Mouse (Mus musculus): ENCODE measurements at regions not wholly inside any gene's neighbourhood (a gene's known extent, or its start where the extent isn't known, plus 50 kb on each side); places are given as distances from the start of the nearest gene placed in this dataset.
"Not testable (repeated sequence)": the region's sequence is repeated elsewhere in the genome, so short reads cannot be mapped to it uniquely, and the experiment has no call there.

DNA sequence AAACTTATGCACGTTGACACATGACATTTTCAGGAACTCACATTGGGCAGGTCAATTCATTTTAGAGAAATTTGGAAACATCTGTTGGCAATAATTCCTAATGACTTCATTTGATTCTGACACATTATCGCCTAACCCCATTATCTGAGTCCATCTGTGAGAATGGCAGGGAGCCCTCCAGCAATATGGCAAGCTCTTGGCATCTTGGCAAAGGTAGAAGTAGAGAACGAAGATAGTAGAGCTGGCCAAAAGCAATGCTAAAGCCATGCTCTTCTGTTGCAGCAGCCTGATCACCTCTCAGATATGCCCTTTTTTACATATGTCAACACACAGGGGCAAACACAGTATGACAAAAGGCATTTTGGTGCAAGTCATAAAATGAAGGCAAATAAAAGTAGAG, 536.4 kb upstream of the Ins1 start:
- Histone ChIP-seq H3K4me2 (no peak overlapping the region), H3K4me1 (no peaks in the 10 kb centered on the region), H3K9ac (no peak overlapping the region), H3K27ac (no peak overlapping the region), H3K36me3 (no peaks in the 10 kb centered on the region), H3K27me3 (no peaks in the 10 kb centered on the region), H3K9me3 (replicated peaks) (no peaks in the 10 kb centered on the region), H3K4me3 (replicated peaks) (no peak overlapping the region)
- WGBS, result 84% methylated on average over 3 of the region's 3 CpGs
- no peak for ATAC-seq (replicated peaks; ENCODE audit: low FRiP score)

DNA sequence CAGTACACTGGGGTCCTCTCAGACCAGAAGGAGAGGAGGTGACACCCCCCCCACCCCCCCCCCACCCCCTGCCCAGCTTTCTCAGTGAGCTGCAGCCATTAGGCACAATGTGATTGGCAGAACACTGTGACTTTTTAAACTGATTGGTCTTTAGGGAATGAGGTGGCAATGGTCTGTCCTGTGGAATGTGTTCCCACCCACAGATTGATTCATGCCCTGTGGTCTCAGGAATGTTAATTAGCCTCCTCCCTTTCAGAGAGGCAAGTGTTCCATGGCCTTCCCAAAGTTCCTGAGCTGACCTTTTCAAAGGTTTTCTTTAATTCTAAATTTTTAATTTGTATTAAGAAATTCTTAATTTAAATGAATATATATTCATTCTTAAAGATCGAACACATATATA, 524.0 kb upstream of the Ins1 start:
- Histone ChIP-seq H3K36me3 (no peaks in the 10 kb centered on the region), H3K27me3 (no peaks in the 10 kb centered on the region), H3K27ac (no peak overlapping the region), H3K4me2 (no peak overlapping the region), H3K4me1 (no peaks in the 10 kb centered on the region), H3K4me3 (replicated peaks) (no peak overlapping the region), H3K9me3 (replicated peaks) (peaks cover 3% of the 10 kb centered on the region; the same call in 1 of the 2 replicates), H3K9ac (no peak overlapping the region)
- 92% methylated on average over 1 of the region's 1 CpGs for WGBS
- ATAC-seq (replicated peaks; ENCODE audit: low FRiP score), result no peak

DNA sequence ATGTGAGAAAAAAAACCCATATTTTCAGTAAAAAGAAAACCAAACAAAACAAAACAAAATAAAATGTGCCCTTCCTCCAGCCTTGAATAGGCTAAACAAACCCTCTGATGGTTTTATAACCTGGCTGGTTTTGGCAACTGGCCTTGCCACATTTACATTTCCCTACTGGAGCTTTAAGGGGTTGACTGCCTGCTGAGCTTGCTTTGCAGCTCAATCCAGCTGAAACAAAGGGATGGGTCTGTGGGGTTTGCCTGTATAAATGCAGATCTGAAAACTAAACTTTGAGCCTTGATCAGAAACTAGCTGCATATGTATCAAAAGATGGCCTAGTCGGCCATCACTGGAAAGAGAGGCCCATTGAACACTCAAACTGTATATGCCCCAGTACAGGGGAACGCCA, 523.1 kb upstream of the Ins1 start:
- 91% methylated on average over 2 of the region's 2 CpGs for WGBS
- Histone ChIP-seq H3K27ac (no peak overlapping the region), H3K4me3 (replicated peaks) (no peak overlapping the region), H3K36me3 (no peaks in the 10 kb centered on the region), H3K4me2 (no peak overlapping the region), H3K27me3 (no peaks in the 10 kb centered on the region), H3K9ac (no peak overlapping the region), H3K4me1 (no peaks in the 10 kb centered on the region), H3K9me3 (replicated peaks) (peaks cover 3% of the 10 kb centered on the region; the same call in 1 of the 2 replicates)
- ATAC-seq (replicated peaks; ENCODE audit: low FRiP score), result no peak

GRCm38 (mm10) chr19:51742211-51742610, 521.9 kb upstream of the Ins1 start:
- not testable (repeated sequence) for H3K4me2 ChIP-seq; H3K27me3 ChIP-seq; H3K9me3 ChIP-seq (replicated peaks); H3K4me3 ChIP-seq (replicated peaks); ATAC-seq (replicated peaks; ENCODE audit: low FRiP score); H3K4me1 ChIP-seq; H3K9ac ChIP-seq; H3K27ac ChIP-seq; H3K36me3 ChIP-seq
- WGBS, result 91% methylated on average over 4 of the region's 4 CpGs

DNA sequence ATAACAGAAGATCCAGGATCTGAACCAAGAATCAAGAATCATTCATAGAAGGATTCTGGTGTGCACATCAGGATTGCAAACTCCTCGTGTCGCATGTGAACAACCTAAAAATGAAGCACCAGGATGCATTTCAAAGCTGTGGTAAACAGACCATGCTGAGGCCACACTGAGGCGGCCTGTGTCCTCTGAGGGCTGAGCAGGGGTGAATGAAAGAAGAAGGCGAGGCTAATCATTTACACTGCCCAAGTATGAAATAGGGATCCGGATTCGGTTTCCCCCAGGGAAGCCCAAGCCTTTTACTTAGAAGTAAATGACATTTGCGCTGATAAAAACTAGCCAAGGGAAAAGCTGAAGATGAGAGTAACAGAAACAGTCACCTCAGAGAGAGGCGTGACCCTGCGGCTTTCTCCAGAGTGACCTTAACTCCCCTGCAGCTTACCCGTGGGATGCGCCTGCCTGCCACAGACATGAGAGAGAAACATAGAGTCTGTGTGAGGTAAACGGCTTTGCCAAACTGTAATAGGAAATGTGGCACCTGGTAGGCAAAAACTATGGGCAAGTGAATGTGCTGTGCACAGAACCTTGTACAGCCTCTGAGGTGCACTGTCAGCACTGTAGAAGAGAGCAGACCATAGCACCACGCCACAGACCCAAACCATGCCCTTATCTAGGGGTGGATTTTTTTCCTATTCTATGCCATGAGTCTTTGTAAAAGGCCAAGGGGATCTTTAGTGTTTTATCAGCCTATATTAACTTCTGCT, 490.1 kb upstream of the Ins1 start:
- Histone ChIP-seq H3K4me2 (no peak overlapping the region), H3K36me3 (no peaks in the 10 kb centered on the region), H3K27me3 (no peaks in the 10 kb centered on the region), H3K27ac (no peak overlapping the region), H3K4me1 (no peaks in the 10 kb centered on the region), H3K9ac (no peak overlapping the region), H3K9me3 (replicated peaks) (no peaks in the 10 kb centered on the region), H3K4me3 (replicated peaks) (no peak overlapping the region)
- ATAC-seq (replicated peaks; ENCODE audit: low FRiP score), result peak; percentile 87
- 43% methylated on average over 13 of the region's 13 CpGs for whole genome bisulfite sequencing
